Mouse (Mus musculus) monocyte, adult 5-6 weeks (primary cell): ENCODE measurements around the gene Cdhr3. TPM values are rescaled to one million over a fixed set of nuclear protein-coding genes. Genes with fewer than 3 reads are reported as not detected.
"Not testable (repeated sequence)": the region's sequence is repeated elsewhere in the genome, so short reads cannot be mapped to it uniquely, and the experiment has no call there.

Experiments
- ATAC-seq: fragments of 153-309, 156-312 bp; replicated peaks from 2 replicates; pipeline ENCODE4 v1.8.0; 2017; ENCODE audit warnings: mild to moderate bottlenecking; ENCODE audit not compliant: low TSS enrichment, insufficient number of reproducible peaks, severe bottlenecking, poor library complexity, low FRiP score
- total RNA-seq: library from RNA; stranded (forward); fragments of 200-1000, 200-491, 200-594 nt; gene quantifications from 3 replicates; pipeline ENCODE4 v1.2.3, GENCODE M21; 2017

Gene Cdhr3
- total RNA-seq, 1 experiment from 2014 or later = not detected

- ATAC-seq = 0 out of 2 replicates have a peak, but pooled peaks have one; percentile 54
Observed at GRCm38 (mm10) chr12:33016824-33017705, 75.6 kb downstream of the Cdhr3 start.

- no peak; the same call in 1 of the 2 replicates for ATAC-seq
Observed at GRCm38 (mm10) chr12:33015103-33015502, 77.6 kb downstream of the Cdhr3 start.

DNA sequence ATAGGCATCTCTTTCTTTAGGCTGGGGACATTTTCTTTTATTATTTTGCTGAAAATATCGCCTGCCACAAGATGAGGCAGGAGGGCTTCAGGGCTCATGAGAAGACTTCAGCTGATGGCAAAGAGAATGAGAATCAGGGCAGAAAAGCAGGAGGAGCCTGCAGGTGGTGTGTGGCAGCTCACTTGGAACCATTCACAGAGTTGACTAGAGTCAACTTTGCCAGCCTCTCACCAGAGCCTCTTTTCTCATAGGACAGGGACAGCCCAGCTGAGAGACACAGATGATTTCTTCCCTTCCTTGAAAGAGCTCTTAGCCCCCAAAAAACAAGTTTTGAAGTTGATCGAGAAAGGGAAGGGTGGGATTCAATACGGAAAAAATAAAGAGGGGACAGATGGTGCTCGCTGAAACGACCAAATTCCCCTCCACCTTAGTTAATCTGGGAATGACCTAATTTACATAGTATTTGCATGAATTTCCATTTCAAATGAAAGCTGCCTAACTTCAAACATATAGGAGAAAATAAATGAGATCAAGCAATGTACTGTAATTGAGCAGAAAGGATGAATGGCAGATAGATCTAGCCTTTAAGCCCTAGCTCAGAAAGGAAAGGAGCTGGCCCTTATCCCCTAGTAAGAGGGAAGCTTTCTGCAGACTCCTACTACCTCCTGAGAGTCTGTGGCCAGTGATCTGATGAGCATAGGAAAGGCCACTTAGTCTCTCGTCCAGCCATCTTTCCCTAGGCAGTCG, 78.5 kb downstream of the Cdhr3 start:
- ATAC-seq = no peak

GRCm38 (mm10) chr12:33010026-33010425, 82.6 kb downstream of the Cdhr3 start:
- peak; percentile 71; the same call in 1 of the 2 replicates for ATAC-seq

- 0 out of 2 replicates have a peak, but pooled peaks have one; percentile 18 for ATAC-seq
Observed at GRCm38 (mm10) chr12:33009206-33009966, 83.3 kb downstream of the Cdhr3 start.

- ATAC-seq = no peak
Observed at GRCm38 (mm10) chr12:33008305-33009110, 84.2 kb downstream of the Cdhr3 start.

DNA sequence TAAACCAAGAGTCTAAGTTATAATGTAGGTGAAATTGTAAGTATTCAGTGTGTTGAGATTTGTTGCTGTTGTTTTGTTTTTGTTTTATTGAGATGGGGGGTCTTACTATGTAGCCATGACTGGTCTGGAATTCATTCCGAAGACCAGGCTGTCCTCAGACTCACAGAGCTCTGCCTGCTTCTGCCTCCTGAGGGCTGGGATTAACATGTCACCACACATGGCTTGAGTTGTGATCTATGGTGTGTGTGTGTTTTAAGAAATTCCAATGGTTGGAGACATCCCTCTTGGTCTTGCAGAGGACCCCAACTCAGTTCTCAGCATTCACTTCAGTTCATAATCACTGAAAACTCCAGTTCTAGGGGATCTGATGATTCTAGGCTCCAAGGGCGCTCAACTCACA, 85.5 kb downstream of the Cdhr3 start:
- no peak for ATAC-seq

DNA sequence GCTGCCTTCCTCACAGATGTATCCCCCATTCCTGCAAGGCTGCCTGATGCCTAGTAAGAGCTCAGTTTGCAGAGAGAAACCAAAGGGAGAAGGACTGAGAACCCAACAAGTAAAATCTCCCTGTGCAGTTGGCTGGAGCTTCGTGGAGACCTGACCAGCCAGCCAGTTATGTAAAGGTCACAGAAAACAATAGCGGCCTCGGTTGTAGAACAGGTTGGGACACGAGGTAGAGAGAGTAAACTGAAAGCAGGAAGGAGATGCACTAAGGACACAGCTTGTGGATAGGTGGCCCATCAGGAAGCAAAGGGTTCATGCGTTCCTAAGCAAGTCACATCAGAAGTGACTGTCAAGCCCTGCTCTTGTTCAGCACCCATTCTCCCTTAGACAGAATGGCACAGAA, 86.8 kb downstream of the Cdhr3 start:
- no peak for ATAC-seq

DNA sequence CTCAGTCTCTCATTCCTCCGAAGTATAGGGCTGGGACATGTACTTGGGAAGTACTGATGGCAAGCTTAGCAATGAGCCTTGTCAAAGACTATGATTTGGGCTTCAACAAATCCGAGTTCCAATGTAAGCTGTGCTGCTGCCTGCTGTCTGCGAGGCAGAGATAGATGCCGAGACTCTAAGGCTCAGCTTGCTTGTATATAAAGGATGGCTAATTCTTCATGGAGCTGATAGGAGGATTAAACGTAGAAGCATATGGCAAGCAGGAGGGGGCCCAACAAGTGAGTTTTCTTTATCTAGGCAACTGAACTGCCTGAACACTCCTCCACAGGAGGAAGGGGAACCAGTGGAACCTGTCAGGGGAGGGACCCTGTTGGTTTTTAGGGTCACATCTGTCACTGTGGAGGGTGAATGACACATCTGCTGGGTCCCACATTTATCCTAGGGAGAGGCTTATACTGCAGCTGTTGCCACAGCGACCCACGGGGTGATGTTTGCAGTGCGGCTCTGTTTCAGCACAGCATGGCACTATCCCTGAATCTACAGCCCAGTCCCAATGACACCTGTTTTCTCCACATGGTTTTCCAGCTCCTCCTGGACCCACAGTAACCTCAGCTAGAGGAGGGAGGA, 89.2 kb downstream of the Cdhr3 start:
- no peak for ATAC-seq

GRCm38 (mm10) chr12:33000402-33000801, 92.3 kb downstream of the Cdhr3 start:
- no peak for ATAC-seq

- ATAC-seq = not testable (repeated sequence)
Observed at GRCm38 (mm10) chr12:32999778-33000177, 92.9 kb downstream of the Cdhr3 start.

- no peak for ATAC-seq
Observed at GRCm38 (mm10) chr12:32998766-32999165, 93.9 kb downstream of the Cdhr3 start.

- ATAC-seq = no peak
Observed at GRCm38 (mm10) chr12:32995081-32995834, 97.4 kb downstream of the Cdhr3 start.

- no peak for ATAC-seq
Observed at GRCm38 (mm10) chr12:32994081-32994480, 98.6 kb downstream of the Cdhr3 start.

- no peak for ATAC-seq
Observed at GRCm38 (mm10) chr12:32989731-32990130, 102.9 kb downstream of the Cdhr3 start.

DNA sequence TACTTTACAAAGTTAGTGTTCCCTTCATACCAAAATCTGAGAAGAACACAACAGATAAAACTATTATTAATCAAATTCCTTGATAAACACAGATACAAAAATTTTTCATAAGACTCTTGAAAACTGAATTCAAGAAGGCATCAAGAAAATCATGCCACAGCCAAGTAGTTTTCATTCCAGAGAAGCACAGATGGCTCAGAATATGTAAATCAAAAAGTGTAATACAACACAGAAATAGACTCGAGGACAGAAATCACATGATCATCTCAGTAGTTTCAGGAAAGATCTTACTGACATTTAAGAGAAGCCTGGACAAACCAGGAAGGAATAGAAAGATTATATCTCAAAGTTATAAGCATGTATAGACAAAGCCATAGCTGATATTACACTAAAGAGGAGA, 106.4 kb downstream of the Cdhr3 start:
- ATAC-seq = no peak
